Mouse (Mus musculus) olfactory bulb, adult 2 months (tissue): ENCODE results near the gene Desi1.

ENCODE experiments used
- CTCF ChIP-seq: fragments of 200-500 bp; IDR thresholded peaks from 2 replicates; pipeline ENCODE4 v1.5.1; 2012; ENCODE audit warnings: low read depth, mild to moderate bottlenecking, low read length, moderate library complexity; ENCODE audit not compliant: insufficient read depth
- POLR2A ChIP-seq: fragments of 200-500 bp; IDR thresholded peaks from 2 replicates; pipeline ENCODE4 v1.6.1; 2012; ENCODE audit warnings: mild to moderate bottlenecking, low read depth, low read length, moderate library complexity; ENCODE audit not compliant: insufficient read depth

- no peak for TF ChIP-seq CTCF
- TF ChIP-seq POLR2A, result no peak
These were observed 9.6 kb downstream of the Desi1 start for GRCm38 (mm10) chr15:82023965-82024635.
